Mouse (Mus musculus): ENCODE results near the gene Barx2.

The Barx2 gene

DNA sequence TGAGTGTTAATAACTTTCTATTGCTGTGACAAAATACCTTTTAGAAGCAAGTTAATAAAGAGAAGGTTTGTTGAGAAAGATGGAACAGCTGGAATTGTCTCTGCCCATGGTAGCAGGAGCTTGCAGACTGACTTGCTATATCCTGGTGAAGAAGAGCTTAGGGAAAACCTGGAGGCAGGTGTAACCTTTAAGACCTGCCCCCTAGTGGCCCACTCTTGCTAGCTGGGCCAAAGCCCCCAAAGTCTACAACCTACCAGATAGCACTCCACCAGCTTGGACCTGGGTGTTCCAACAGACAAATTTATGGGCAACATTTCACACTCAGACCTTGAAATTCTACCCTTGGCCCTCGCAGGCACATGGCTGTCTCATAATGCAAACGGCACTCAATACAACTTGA lies 104.5 kb downstream of the Barx2 start:
- no peak for DNase-seq (ENCODE audit: low spot score in 2 of 2)

GRCm38 (mm10) chr9:31802641-31803040 lies 110.6 kb downstream of the Barx2 start:
- DNase-seq (ENCODE audit: low spot score in 2 of 2) = no peak

All from frontal cortex, postnatal 36 days (tissue).